ENCODE assay signal across 8 mouse cellular contexts in genomic region chr17:23924531-23925007, GRCm38 (mm10). TPM values are rescaled to one million over a fixed set of nuclear protein-coding genes. Genes with fewer than 3 reads are reported as not detected.
DNase-seq lines count a peak whose midpoint lies in the region; ATAC-seq and TF ChIP-seq lines count a peak whose summit lies in the region.

No protein-coding gene starts in this region.

- DNase-seq in CD8-positive naive resting alpha-beta T cell, adult 2 months (ENCODE audit: low read depth in 2 of 2, low spot score in 2 of 2): peak; percentile 74 to 75
- peak; percentile 77 for DNase-seq in c-Kit-positive CD71-negative TER-119-negative erythroid progenitor cells, embryonic 14.5 days (ENCODE audit: low read depth)
- peak; percentile 95 for DNase-seq in forebrain, embryonic 11.5 days (ENCODE audit: low spot score)
- DNase-seq in heart, postnatal 0 days (ENCODE audit: low spot score): peak; percentile 88
- DNase-seq in kidney, postnatal 4 days: peak; percentile 90 to 95

- no peaks in the 10 kb centered on the region for H3K9me3 ChIP-seq in forebrain, embryonic 11.5 days (ENCODE audit: control insufficient read depth, low read length)
- no peaks in the 10 kb centered on the region for H3K9me3 ChIP-seq in heart, postnatal 0 days (replicated peaks; ENCODE audit: control insufficient read depth, low read length)
- no peaks in the 10 kb centered on the region for H3K9me3 ChIP-seq in liver, embryonic 16.5 days (replicated peaks; ENCODE audit: control insufficient read depth, low read length)
- H3K9me3 ChIP-seq in neural tube, embryonic 13.5 days: no peaks in the 10 kb centered on the region

- H3K27ac ChIP-seq in forebrain, embryonic 11.5 days (ENCODE audit: low read depth, low read length): peak overlapping the region; percentile 96
- peak overlapping the region; percentile 87 for H3K27ac ChIP-seq in heart, postnatal 0 days (ENCODE audit: low read depth)
- peak overlapping the region; percentile 80 for H3K27ac ChIP-seq in liver, embryonic 16.5 days (ENCODE audit: low read length)
- H3K27ac ChIP-seq in neural tube, embryonic 13.5 days (replicated peaks): peak overlapping the region; percentile 94
- no peak overlapping the region for H3K27ac ChIP-seq in testis, adult 2 months (ENCODE audit: control insufficient read depth, insufficient read depth, low read depth, low read length)

- peak overlapping the region; percentile 46 for H3K4me3 ChIP-seq in forebrain, embryonic 11.5 days (ENCODE audit: low read depth, low read length)
- H3K4me3 ChIP-seq in heart, postnatal 0 days (ENCODE audit: low read depth, low read length): peak overlapping the region; percentile 60
- H3K4me3 ChIP-seq in liver, embryonic 16.5 days (ENCODE audit: low read depth, low read length): peak overlapping the region; percentile 63
- H3K4me3 ChIP-seq in neural tube, embryonic 13.5 days: peak overlapping the region; percentile 57
- H3K4me3 ChIP-seq in testis, adult 2 months (ENCODE audit: control insufficient read depth, low read depth, low read length): peak overlapping the region; percentile 86

- H3K4me2 ChIP-seq in forebrain, embryonic 11.5 days (ENCODE audit: low read depth, low read length, severe bottlenecking): peak overlapping the region; percentile 88
- H3K4me2 ChIP-seq in heart, postnatal 0 days (ENCODE audit: low read depth, low read length): peak overlapping the region; percentile 82
- H3K4me2 ChIP-seq in liver, embryonic 16.5 days (ENCODE audit: low read depth, low read length): peak overlapping the region; percentile 81
- peak overlapping the region; percentile 80 for H3K4me2 ChIP-seq in neural tube, embryonic 13.5 days

- peaks cover 5% of the 10 kb centered on the region for H3K4me1 ChIP-seq in forebrain, embryonic 11.5 days (replicated peaks; ENCODE audit: control insufficient read depth, insufficient read depth, low read length)
- peaks cover 9% of the 10 kb centered on the region for H3K4me1 ChIP-seq in heart, postnatal 0 days (ENCODE audit: control insufficient read depth, insufficient read depth)
- no peaks in the 10 kb centered on the region; the same call in none of the 2 replicates for H3K4me1 ChIP-seq in liver, embryonic 16.5 days (ENCODE audit: control insufficient read depth, low read depth, low read length)
- peaks cover 15% of the 10 kb centered on the region for H3K4me1 ChIP-seq in neural tube, embryonic 13.5 days (replicated peaks)
- H3K4me1 ChIP-seq in testis, adult 2 months (ENCODE audit: control insufficient read depth, insufficient read depth, low read length): peaks cover 7% of the 10 kb centered on the region

- no peaks in the 10 kb centered on the region for H3K27me3 ChIP-seq in forebrain, embryonic 11.5 days (ENCODE audit: control insufficient read depth, insufficient read depth, low read length)
- no peaks in the 10 kb centered on the region for H3K27me3 ChIP-seq in heart, postnatal 0 days (ENCODE audit: control insufficient read depth, insufficient read depth, low read length)
- H3K27me3 ChIP-seq in liver, embryonic 16.5 days (ENCODE audit: control insufficient read depth, insufficient read depth, low read depth, low read length): no peaks in the 10 kb centered on the region
- 0 out of 2 replicates have a peak, but pooled peaks cover 3% of the 10 kb centered on the region for H3K27me3 ChIP-seq in neural tube, embryonic 13.5 days
- H3K27me3 ChIP-seq in testis, adult 2 months (ENCODE audit: control insufficient read depth, insufficient read depth, low read length): no peaks in the 10 kb centered on the region

- WGBS in forebrain, embryonic 11.5 days: under 1% methylated on average over 29 of the region's 29 CpGs
- under 1% methylated on average over 29 of the region's 29 CpGs for WGBS in heart, postnatal 0 days
- under 1% methylated on average over 29 of the region's 29 CpGs for WGBS in liver, embryonic 16.5 days (ENCODE audit: insufficient replicate concordance)
- WGBS in neural tube, embryonic 13.5 days: under 1% methylated on average over 29 of the region's 29 CpGs

- no peak; the same call in 1 of the 2 replicates for TF ChIP-seq CTCF in heart, postnatal 0 days (IDR thresholded peaks at IDR 0.05; ENCODE audit: low read depth)
- no peak for TF ChIP-seq CTCF in testis, adult 2 months (IDR thresholded peaks at IDR 0.05; ENCODE audit: control insufficient read depth, insufficient read depth, insufficient replicate concordance, low read depth, low read length)

- TF ChIP-seq EP300 in heart, postnatal 0 days (IDR thresholded peaks at IDR 0.05; ENCODE audit: low read depth): no peak

- peak overlapping the region; percentile 63 for H3K9ac ChIP-seq in forebrain, embryonic 11.5 days (ENCODE audit: low read length)
- peak overlapping the region; percentile 62 for H3K9ac ChIP-seq in heart, postnatal 0 days (replicated peaks; ENCODE audit: low read depth, low read length)
- peak overlapping the region; percentile 61 for H3K9ac ChIP-seq in liver, embryonic 16.5 days (ENCODE audit: low read depth, low read length)
- H3K9ac ChIP-seq in neural tube, embryonic 13.5 days: peak overlapping the region; percentile 69

- ATAC-seq in forebrain, embryonic 11.5 days (replicated peaks; ENCODE audit: low FRiP score): peak; percentile 99
- ATAC-seq in heart, postnatal 0 days (ENCODE audit: insufficient read depth, low read depth): peak; percentile 98
- ATAC-seq in liver, embryonic 16.5 days (ENCODE audit: low read depth): peak; percentile 97
- peak; percentile 98 for ATAC-seq in neural tube, embryonic 13.5 days (ENCODE audit: low read depth)

- peak; percentile 47; the same call in 1 of the 2 replicates for TF ChIP-seq POLR2A in testis, adult 2 months (IDR thresholded peaks at IDR 0.05; ENCODE audit: control insufficient read depth, low read depth, low read length)

- H3K36me3 ChIP-seq in forebrain, embryonic 11.5 days (ENCODE audit: control insufficient read depth, insufficient read depth, low read length): no peaks in the 10 kb centered on the region
- no peaks in the 10 kb centered on the region for H3K36me3 ChIP-seq in heart, postnatal 0 days (replicated peaks; ENCODE audit: control insufficient read depth, insufficient read depth, low read length)
- H3K36me3 ChIP-seq in liver, embryonic 16.5 days (ENCODE audit: control insufficient read depth, insufficient read depth): no peaks in the 10 kb centered on the region
- no peaks in the 10 kb centered on the region for H3K36me3 ChIP-seq in neural tube, embryonic 13.5 days
- no peaks in the 10 kb centered on the region for H3K36me3 ChIP-seq in testis, adult 2 months (ENCODE audit: control insufficient read depth, insufficient read depth, low read length)

RNA-seq across cellular contexts. Expression of gene Dcpp3, which starts 7.3 kb away (rescaled TPM):
- not detected in 2 replicates for polyA plus RNA-seq in forebrain, embryonic 11.5 days (2014; fragmentation: Nextera tagmentation; extraction: Ambion mirVana)
- not detected in 2 replicates for total RNA-seq in heart, postnatal 0 days (2014; rRNA removed; ENCODE audit: low replicate concordance)
- not detected in 2 replicates for polyA plus RNA-seq in heart, postnatal 0 days (2015; fragmentation: Nextera tagmentation; extraction: Ambion mirVana)
- not detected in 2 replicates for polyA plus RNA-seq in liver, embryonic 16.5 days (2015; fragmentation: Nextera tagmentation; extraction: Ambion mirVana)
- polyA plus RNA-seq in neural tube, embryonic 13.5 days (2015; fragmentation: Nextera tagmentation; extraction: Ambion mirVana): not detected in 2 replicates
- not detected in 2 replicates for polyA plus RNA-seq in testis, adult 2 months (2012; rRNA removed)

RNA-seq across cellular contexts. Expression of gene Sbp, which starts 16.9 kb away (rescaled TPM):
- not detected in 2 replicates for polyA plus RNA-seq in forebrain, embryonic 11.5 days (2014; fragmentation: Nextera tagmentation; extraction: Ambion mirVana)
- not detected in 2 replicates for total RNA-seq in heart, postnatal 0 days (2014; rRNA removed; ENCODE audit: low replicate concordance)
- not detected in 2 replicates for polyA plus RNA-seq in heart, postnatal 0 days (2015; fragmentation: Nextera tagmentation; extraction: Ambion mirVana)
- polyA plus RNA-seq in liver, embryonic 16.5 days (2015; fragmentation: Nextera tagmentation; extraction: Ambion mirVana): not detected in 2 replicates
- polyA plus RNA-seq in neural tube, embryonic 13.5 days (2015; fragmentation: Nextera tagmentation; extraction: Ambion mirVana): not detected in 2 replicates
- polyA plus RNA-seq in testis, adult 2 months (2012; rRNA removed): not detected in 2 replicates

RNA-seq across cellular contexts. Expression of gene Sbpl, which starts 30.5 kb away (rescaled TPM):
- polyA plus RNA-seq in forebrain, embryonic 11.5 days (2014; fragmentation: Nextera tagmentation; extraction: Ambion mirVana): not detected in 2 replicates
- not detected in 2 replicates for total RNA-seq in heart, postnatal 0 days (2014; rRNA removed; ENCODE audit: low replicate concordance)
- polyA plus RNA-seq in heart, postnatal 0 days (2015; fragmentation: Nextera tagmentation; extraction: Ambion mirVana): not detected in 2 replicates
- not detected in 2 replicates for polyA plus RNA-seq in liver, embryonic 16.5 days (2015; fragmentation: Nextera tagmentation; extraction: Ambion mirVana)
- polyA plus RNA-seq in neural tube, embryonic 13.5 days (2015; fragmentation: Nextera tagmentation; extraction: Ambion mirVana): not detected in 2 replicates
- not detected in 2 replicates for polyA plus RNA-seq in testis, adult 2 months (2012; rRNA removed)

RNA-seq across cellular contexts. Expression of gene Dcpp2, which starts 43.9 kb away (rescaled TPM):
- polyA plus RNA-seq in forebrain, embryonic 11.5 days (2014; fragmentation: Nextera tagmentation; extraction: Ambion mirVana): not detected in 2 replicates
- not detected in 2 replicates for total RNA-seq in heart, postnatal 0 days (2014; rRNA removed; ENCODE audit: low replicate concordance)
- not detected in 2 replicates for polyA plus RNA-seq in heart, postnatal 0 days (2015; fragmentation: Nextera tagmentation; extraction: Ambion mirVana)
- polyA plus RNA-seq in liver, embryonic 16.5 days (2015; fragmentation: Nextera tagmentation; extraction: Ambion mirVana): not detected in 2 replicates
- not detected in 2 replicates for polyA plus RNA-seq in neural tube, embryonic 13.5 days (2015; fragmentation: Nextera tagmentation; extraction: Ambion mirVana)
- not detected in 2 replicates for polyA plus RNA-seq in testis, adult 2 months (2012; rRNA removed)

RNA-seq across cellular contexts. Expression of gene Dcpp1, which starts 43.9 kb away (rescaled TPM):
- not detected in 2 replicates for polyA plus RNA-seq in forebrain, embryonic 11.5 days (2014; fragmentation: Nextera tagmentation; extraction: Ambion mirVana)
- not detected in 2 replicates for total RNA-seq in heart, postnatal 0 days (2014; rRNA removed; ENCODE audit: low replicate concordance)
- polyA plus RNA-seq in heart, postnatal 0 days (2015; fragmentation: Nextera tagmentation; extraction: Ambion mirVana): not detected in 2 replicates
- polyA plus RNA-seq in liver, embryonic 16.5 days (2015; fragmentation: Nextera tagmentation; extraction: Ambion mirVana): not detected in 2 replicates
- polyA plus RNA-seq in neural tube, embryonic 13.5 days (2015; fragmentation: Nextera tagmentation; extraction: Ambion mirVana): not detected in 2 replicates
- 0.34 and 0.67 TPM in 2 replicates for polyA plus RNA-seq in testis, adult 2 months (2012; rRNA removed)
